Mouse (Mus musculus) MEL (cell line): Measurements from ENCODE around the gene Cgnl1.

Experiments used
- CTCF ChIP-seq, 3 experiments: IDR thresholded peaks in 2 of 3; conservative IDR thresholded peaks in 1 of 3; 2 replicates each; pipeline ENCODE4 v1.5.1; 2011 to 2012; ENCODE audit warnings: low read length in 3 of 3, low read depth in 2 of 3, mild to moderate bottlenecking in 2 of 3, improper control_type of control experiment in 1 of 3, inconsistent platforms in 1 of 3, mixed read lengths in 1 of 3, moderate library complexity in 1 of 3; ENCODE audit not compliant: control insufficient read depth in 1 of 3, insufficient read depth in 1 of 3, poor library complexity in 1 of 3, severe bottlenecking in 1 of 3
- ELF1 ChIP-seq: IDR thresholded peaks from 2 replicates; pipeline ENCODE4 v1.6.1; 2014; ENCODE audit warnings: low read depth, mild to moderate bottlenecking, inconsistent platforms, low read length, improper control_type of control experiment, moderate library complexity
- EP300 ChIP-seq, 2 experiments: IDR thresholded peaks; 2 replicates each; pipeline ENCODE4 v1.6.1; 2011; ENCODE audit warnings: improper control_type of control experiment in 2 of 2, low read length in 2 of 2, low read depth in 1 of 2, mild to moderate bottlenecking in 1 of 2
- GATA1 ChIP-seq: IDR thresholded peaks from 2 replicates; pipeline ENCODE4 v1.6.1; 2011; ENCODE audit warnings: low read depth, low read length, improper control_type of control experiment
- MAZ ChIP-seq: IDR thresholded peaks from 2 replicates; pipeline ENCODE4 v1.6.1; 2012; ENCODE audit warnings: low read depth, mild to moderate bottlenecking, inconsistent platforms, low read length, improper control_type of control experiment
- POLR2A ChIP-seq, 2 experiments: IDR thresholded peaks; 2 replicates each; pipeline ENCODE4 v1.6.1; 2011 to 2012; ENCODE audit warnings: low read length in 2 of 2, mild to moderate bottlenecking in 2 of 2, control low read depth in 1 of 2, improper control_type of control experiment in 1 of 2, low read depth in 1 of 2, moderate library complexity in 1 of 2; ENCODE audit not compliant: control insufficient read depth in 1 of 2, insufficient read depth in 1 of 2, poor library complexity in 1 of 2
- UBTF ChIP-seq: IDR thresholded peaks from 2 replicates; pipeline ENCODE4 v1.6.1; 2012; ENCODE audit warnings: low read depth, mild to moderate bottlenecking, inconsistent platforms, low read length, improper control_type of control experiment, moderate library complexity, borderline replicate concordance; ENCODE audit not compliant: insufficient read depth
- ZKSCAN1 ChIP-seq: IDR thresholded peaks from 2 replicates; pipeline ENCODE4 v1.6.1; 2012; ENCODE audit warnings: low read depth, mild to moderate bottlenecking, inconsistent platforms, low read length, improper control_type of control experiment, moderate library complexity
- ZNF384 ChIP-seq: IDR thresholded peaks from 2 replicates; pipeline ENCODE4 v1.6.1; 2012; ENCODE audit warnings: low read depth, mild to moderate bottlenecking, inconsistent platforms, low read length, improper control_type of control experiment

- TF ChIP-seq UBTF = no peak
- no peak for TF ChIP-seq CTCF (IDR thresholded peaks at IDR 0.05 in 2 of 3, conservative IDR thresholded peaks at IDR 0.05 in 1 of 3; ENCODE audit: control insufficient read depth in 1 of 3, insufficient read depth in 1 of 3, low read depth in 2 of 3, low read length in 3 of 3, poor library complexity in 1 of 3, severe bottlenecking in 1 of 3)
- TF ChIP-seq POLR2A (IDR thresholded peaks at IDR 0.05; ENCODE audit: control insufficient read depth in 1 of 2, insufficient read depth in 1 of 2, low read depth in 1 of 2, low read length in 2 of 2, poor library complexity in 1 of 2) = no peak
- no peak for TF ChIP-seq EP300 (IDR thresholded peaks at IDR 0.05; ENCODE audit: low read depth in 1 of 2, low read length in 2 of 2)
- TF ChIP-seq ELF1 = no peak
- no peak for TF ChIP-seq ZKSCAN1
- no peak for TF ChIP-seq MAZ
- TF ChIP-seq ZNF384 = no peak
- TF ChIP-seq GATA1 = no peak
Measured at GRCm38 (mm10) chr9:71770991-71771767, at the start of gene Cgnl1.
